Mouse (Mus musculus): ENCODE results near the gene Tecpr1.

GRCm38 (mm10) chr5:144230216-144230615 is 6.8 kb upstream of the Tecpr1 start:
- TF ChIP-seq CTCF (IDR thresholded peaks at IDR 0.05; ENCODE audit: extremely low read depth, insufficient read depth, low read length): no peak
- no peak for TF ChIP-seq POLR2A (IDR thresholded peaks at IDR 0.05; ENCODE audit: extremely low read depth, insufficient read depth, low read length)
